Mouse (Mus musculus): Measurements from ENCODE around the gene Golt1a.
"Not testable (repeated sequence)": the region's sequence is repeated elsewhere in the genome, so short reads cannot be mapped to it uniquely, and the experiment has no call there.

Gene Golt1a

GRCm38 (mm10) chr1:133302540-133302939, 7.1 kb upstream of the Golt1a start:
- DNase-seq (ENCODE audit: low spot score in 2 of 2), result no peak

DNA sequence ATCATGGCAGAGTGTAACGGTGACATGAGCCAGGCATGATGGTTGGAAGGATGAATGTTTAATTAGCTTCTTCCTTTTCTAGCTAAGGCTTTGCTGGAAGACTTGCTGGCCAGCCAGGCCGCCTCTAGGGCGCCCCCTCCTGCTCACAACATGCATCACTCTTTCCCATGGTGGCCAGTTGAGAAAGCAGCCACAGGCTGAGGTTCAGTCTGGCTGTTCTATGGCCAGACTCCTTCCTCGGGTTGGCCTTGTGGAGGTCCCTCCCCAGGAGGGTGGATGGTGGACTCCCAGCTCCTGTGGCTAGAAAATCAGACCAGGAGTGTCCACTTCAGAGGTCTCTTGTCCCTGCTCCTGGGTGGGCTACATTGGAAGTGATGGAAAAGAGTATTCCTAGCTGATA, 2.8 kb upstream of the Golt1a start:
- peak; percentile 65 to 71 for DNase-seq (ENCODE audit: low spot score in 2 of 2)

- DNase-seq (ENCODE audit: low spot score in 2 of 2), result no peak
Observed at GRCm38 (mm10) chr1:133307318-133307717, 2.3 kb upstream of the Golt1a start.

DNA sequence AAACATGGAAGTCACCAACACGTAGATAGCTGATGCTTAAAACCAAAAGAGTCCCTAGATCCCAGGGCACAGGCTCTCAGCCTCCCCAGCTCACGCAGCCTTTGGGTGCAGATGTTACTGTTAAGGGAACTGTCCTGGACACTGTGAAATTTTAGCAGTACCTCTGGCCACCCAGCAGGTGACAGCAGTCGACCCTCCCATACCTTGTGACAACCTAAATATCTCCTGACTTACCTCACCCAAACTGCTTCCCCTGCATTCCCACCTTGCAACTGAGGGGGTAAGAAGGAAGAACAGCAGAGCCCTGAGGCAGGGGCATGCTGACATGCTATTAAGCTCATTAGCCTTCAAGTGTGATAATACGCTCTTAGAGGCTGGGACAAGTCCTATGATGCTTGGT, 1.6 kb downstream of the Golt1a start:
- DNase-seq (ENCODE audit: low spot score in 2 of 2), result no peak

DNA sequence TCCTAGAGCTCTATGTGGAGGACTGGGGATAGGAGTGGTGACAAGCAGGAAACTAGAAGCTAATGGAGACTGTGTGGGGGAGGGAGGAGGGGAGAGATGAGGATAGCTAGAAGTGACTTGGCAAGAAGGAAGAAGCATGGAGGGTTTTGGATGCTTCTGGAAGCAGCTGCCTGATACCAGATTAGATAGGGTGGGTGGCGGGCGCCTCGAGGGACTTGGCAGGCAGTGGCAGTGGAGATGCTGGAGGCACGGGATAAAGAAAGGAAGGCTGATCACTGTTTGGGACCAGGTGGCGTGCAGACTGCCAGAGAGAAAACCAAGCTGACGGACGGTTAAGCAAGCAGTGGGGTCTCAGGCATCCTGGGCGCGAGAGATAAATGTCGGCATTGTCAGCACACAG, 2.3 kb downstream of the Golt1a start:
- DNase-seq (ENCODE audit: low spot score in 2 of 2), result peak; percentile 37 to 50

GRCm38 (mm10) chr1:133314364-133314763, 4.8 kb downstream of the Golt1a start:
- DNase-seq (ENCODE audit: low spot score in 2 of 2), result peak in 1 of 2 experiments; percentile 35

GRCm38 (mm10) chr1:133315775-133316174, 6.2 kb downstream of the Golt1a start:
- DNase-seq (ENCODE audit: low spot score in 2 of 2), result no peak

GRCm38 (mm10) chr1:133316577-133316976, 7.0 kb downstream of the Golt1a start:
- DNase-seq (ENCODE audit: low spot score in 2 of 2), result no peak

- no peak for DNase-seq (ENCODE audit: low spot score in 2 of 2)
Observed at GRCm38 (mm10) chr1:133317149-133317548, 7.5 kb downstream of the Golt1a start.

DNA sequence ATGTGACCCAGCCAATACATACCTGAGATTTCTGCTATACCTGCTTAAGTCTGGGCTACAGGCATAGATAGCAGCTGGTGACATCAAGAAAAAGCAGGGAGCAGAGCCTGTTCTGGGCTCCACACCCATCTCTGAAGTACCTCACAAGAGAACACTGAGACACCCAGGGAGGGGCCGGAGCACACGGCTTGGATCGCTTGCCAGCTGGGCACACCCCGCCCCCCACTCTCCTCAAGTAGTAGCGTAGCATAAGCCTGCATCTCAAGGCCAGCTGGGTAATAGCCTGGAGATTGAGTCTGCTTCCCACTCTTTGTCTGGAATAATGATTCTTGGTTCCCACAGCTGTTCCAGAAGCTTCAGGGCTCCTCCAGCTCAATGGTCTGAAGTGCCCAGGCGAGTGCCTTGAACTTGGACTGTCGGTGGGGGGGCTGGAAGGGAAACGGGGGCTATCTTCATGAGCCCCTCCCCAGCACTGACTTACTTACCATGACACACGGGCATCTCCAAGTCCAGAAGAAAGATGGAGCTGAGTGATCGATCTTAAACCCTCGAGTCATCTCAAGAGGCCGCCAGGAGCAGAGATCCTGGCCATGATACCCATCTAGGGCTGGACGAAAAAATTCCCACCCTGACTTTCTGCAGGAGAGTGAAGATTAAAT, 11.8 kb downstream of the Golt1a start, which contains the start of gene Kiss1:
Kiss1 (plus strand) TSS at position 609 of the 659 bp plus-strand sequence.
- DNase-seq (ENCODE audit: low spot score in 2 of 2), result no peak

GRCm38 (mm10) chr1:133323333-133323732, 13.7 kb downstream of the Golt1a start:
- no peak for DNase-seq (ENCODE audit: low spot score in 2 of 2)

GRCm38 (mm10) chr1:133325951-133326350, 16.4 kb downstream of the Golt1a start:
- DNase-seq (ENCODE audit: low spot score in 2 of 2), result no peak

GRCm38 (mm10) chr1:133327094-133327493, 17.5 kb downstream of the Golt1a start:
- DNase-seq (ENCODE audit: low spot score in 2 of 2), result no peak

- no peak for DNase-seq (ENCODE audit: low spot score in 2 of 2)
Observed at GRCm38 (mm10) chr1:133328299-133328795, 18.7 kb downstream of the Golt1a start.

DNA sequence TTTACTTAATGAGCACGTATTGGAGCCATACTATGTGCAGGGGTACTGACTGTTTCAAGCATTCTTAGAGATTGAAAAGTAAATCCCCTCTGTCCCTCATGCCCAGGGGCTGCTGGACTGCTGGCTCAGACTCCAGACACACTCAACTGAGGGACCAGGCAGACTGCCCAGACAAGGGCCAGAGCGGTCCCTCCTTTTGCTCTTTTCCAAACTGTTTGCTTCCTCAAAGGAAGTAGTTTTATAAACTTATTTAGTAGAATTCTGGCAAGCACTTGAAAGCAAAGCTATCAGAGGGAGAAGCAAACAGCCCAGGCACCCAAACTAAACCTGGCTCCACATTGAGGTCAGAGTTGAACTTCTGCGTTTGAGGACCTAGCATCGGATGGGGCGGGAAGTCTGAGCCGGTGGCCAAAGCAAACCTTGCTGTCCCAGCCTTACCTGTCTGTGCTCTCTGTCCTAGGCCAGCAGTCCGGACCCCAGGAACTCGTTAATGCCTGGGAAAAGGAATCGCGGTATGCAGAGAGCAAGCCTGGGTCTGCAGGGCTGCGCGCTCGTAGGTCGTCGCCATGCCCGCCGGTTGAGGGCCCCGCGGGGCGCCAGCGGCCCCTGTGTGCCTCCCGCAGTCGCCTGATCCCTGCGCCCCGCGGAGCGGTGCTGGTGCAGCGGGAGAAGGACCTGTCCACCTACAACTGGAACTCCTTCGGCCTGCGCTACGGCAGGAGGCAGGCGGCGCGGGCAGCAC, 19.5 kb downstream of the Golt1a start:
- DNase-seq (ENCODE audit: low spot score in 2 of 2), result no peak

DNA sequence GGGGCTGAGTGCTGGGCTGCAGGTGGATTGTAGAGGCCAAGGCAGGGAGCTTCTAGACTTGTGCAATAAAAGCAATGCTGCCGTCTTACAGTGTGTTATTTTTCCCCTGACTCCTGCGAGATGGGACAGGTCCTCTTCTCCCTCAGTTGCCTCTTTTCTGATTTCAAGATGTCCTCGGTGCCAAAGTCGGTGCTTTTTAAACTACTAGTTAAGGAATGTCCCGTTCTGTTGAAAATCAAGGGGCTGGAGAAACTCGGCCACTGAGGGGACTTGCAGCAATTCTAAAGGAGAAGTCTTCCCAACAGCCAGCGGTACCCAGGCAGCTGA, 20.0 kb downstream of the Golt1a start:
- no peak for DNase-seq (ENCODE audit: low spot score in 2 of 2)

- no peak for DNase-seq (ENCODE audit: low spot score in 2 of 2)
Observed at GRCm38 (mm10) chr1:133331142-133331541, 21.5 kb downstream of the Golt1a start.

DNA sequence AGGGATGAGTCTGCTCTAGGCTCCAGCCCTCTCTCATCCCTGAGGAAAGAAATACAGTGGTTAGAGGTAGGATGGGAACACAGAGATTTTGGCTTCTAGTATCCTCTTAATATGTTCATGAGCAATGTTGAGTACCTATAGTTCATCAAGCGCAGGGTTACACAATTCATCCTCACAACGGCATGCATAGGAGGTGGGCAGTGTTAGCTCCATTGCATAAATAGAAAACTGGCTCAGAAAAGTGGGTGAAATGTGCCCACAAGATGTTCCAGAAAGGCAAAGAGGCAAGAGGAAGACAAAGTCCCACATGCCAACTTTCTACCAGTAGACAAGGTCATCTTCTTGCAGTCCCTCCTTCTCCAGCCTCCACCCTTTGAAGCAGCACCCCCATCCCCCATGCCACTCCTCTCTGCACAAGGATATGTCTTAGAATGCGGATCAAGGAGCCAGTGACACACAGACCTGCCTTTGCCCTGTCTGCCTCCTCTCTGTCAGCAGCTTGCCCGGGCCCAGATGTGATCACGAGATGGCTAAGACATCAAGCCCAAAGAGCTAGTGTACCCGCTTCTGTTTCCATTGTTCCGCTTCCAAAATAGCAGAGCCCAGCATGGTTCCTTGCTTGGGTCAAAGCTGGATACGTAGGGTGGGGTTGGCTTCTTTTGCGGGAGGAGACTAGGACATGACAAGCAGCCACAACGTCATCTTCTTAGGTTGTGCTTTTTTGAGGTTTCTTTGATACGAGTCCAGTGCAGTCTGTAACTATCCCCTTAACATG, 23.2 kb downstream of the Golt1a start:
- DNase-seq (ENCODE audit: low spot score in 2 of 2), result no peak

- no peak for DNase-seq (ENCODE audit: low spot score in 2 of 2)
Observed at GRCm38 (mm10) chr1:133333937-133334336, 24.3 kb downstream of the Golt1a start.

DNA sequence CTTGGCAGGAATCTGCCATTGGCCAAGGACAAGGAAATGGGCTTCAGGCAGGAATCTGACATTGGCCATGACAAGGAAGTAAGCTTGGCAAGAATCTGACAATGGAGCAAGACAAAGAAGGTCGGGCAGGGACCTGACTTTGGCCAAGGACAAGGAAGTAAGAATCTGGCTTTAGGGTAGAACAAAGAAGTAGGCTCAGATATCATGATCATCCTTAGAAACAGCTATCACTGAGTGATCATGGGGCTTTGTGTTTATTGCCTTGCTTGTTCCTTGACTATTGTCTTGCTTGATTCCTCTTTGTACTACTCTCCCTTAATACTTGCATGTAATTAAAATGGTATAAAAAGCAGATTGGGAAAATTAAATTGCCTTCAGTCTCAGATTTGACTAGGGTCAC, 30.8 kb downstream of the Golt1a start:
- DNase-seq (ENCODE audit: low spot score in 2 of 2), result not testable (repeated sequence)

- DNase-seq (ENCODE audit: low spot score in 2 of 2), result no peak
Observed at GRCm38 (mm10) chr1:133344357-133344756, 34.8 kb downstream of the Golt1a start.

DNA sequence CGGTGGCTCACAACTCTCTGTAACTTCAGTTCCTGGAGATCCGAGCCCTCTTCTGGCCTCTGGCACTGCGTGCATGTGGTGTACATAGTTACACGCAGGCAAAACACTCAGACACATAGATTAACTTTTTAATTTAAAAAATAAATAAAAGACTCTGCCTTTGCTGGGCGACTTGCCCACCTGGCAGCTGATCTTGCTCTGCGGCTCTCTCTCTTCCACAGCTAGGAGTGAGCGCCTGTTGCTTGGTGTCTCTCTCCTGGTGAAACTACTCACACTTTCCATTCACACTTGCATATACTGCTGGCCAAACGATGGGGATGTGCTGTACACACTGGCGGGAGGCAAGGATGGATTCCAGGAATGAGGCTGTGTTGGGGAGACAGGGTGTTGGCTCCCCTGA, 36.9 kb downstream of the Golt1a start:
- DNase-seq (ENCODE audit: low spot score in 2 of 2), result no peak

- DNase-seq (ENCODE audit: low spot score in 2 of 2), result no peak
Observed at GRCm38 (mm10) chr1:133347226-133347625, 37.6 kb downstream of the Golt1a start.
